14 mouse cellular contexts compared by ENCODE assay signal in genomic region chr3:35354356-35354755, GRCm38 (mm10).
DNase-seq lines count a peak whose midpoint lies in the region; ATAC-seq and TF ChIP-seq lines count a peak whose summit lies in the region.
"Had no signal": no experiment of that assay in that cellular context is flagged by ENCODE, and none has a peak within 500 bp of the region (broad histone marks: within the 10 kb centered on the region; RNA-seq: fewer than 3 reads in every experiment).

No protein-coding gene starts in this region.

- ATAC-seq in kidney, postnatal 0 days (replicated peaks; ENCODE audit: low FRiP score, low read depth) = peak; percentile 66; the same call in 1 of the 2 replicates
- ATAC-seq in hindbrain, embryonic 12.5 days (ENCODE audit: low FRiP score) = peak; percentile 63
- ATAC-seq in stomach, embryonic 16.5 days (ENCODE audit: insufficient read depth, low FRiP score) = no peak; the same call in 1 of the 2 replicates
- ATAC-seq: intestine, embryonic 16.5 days; Patski had no signal

- TF ChIP-seq CTCF in kidney, postnatal 0 days (IDR thresholded peaks at IDR 0.05; ENCODE audit: low read depth) = peak; percentile 24; the same call in 1 of the 2 replicates

- no peaks in the 10 kb centered on the region for H3K4me1 ChIP-seq in kidney, postnatal 0 days (replicated peaks; ENCODE audit: insufficient read depth, low read length)
- 0 out of 2 replicates have a peak, but pooled peaks cover 5% of the 10 kb centered on the region for H3K4me1 ChIP-seq in hindbrain, embryonic 12.5 days
- no peaks in the 10 kb centered on the region for H3K4me1 ChIP-seq in stomach, embryonic 16.5 days (ENCODE audit: control insufficient read depth, insufficient read depth, low read length)
- H3K4me1 ChIP-seq: embryonic facial prominence, embryonic 12.5 days; heart, embryonic 13.5 days had no signal

- H3K36me3 ChIP-seq in kidney, postnatal 0 days (ENCODE audit: insufficient read depth, low read length) = no peaks in the 10 kb centered on the region
- no peaks in the 10 kb centered on the region for H3K36me3 ChIP-seq in hindbrain, embryonic 12.5 days
- no peaks in the 10 kb centered on the region for H3K36me3 ChIP-seq in stomach, embryonic 16.5 days (ENCODE audit: control insufficient read depth, insufficient read depth, low read length)
- H3K36me3 ChIP-seq: embryonic facial prominence, embryonic 12.5 days; heart, embryonic 13.5 days had no signal

- H3K9ac ChIP-seq in kidney, postnatal 0 days (ENCODE audit: low read depth, low read length) = no peak overlapping the region
- H3K9ac ChIP-seq in hindbrain, embryonic 12.5 days = no peak overlapping the region
- no peak overlapping the region for H3K9ac ChIP-seq in stomach, embryonic 16.5 days (ENCODE audit: low read length)
- H3K9ac ChIP-seq: embryonic facial prominence, embryonic 12.5 days; heart, embryonic 13.5 days had no signal

- H3K4me3 ChIP-seq in kidney, postnatal 0 days (replicated peaks; ENCODE audit: low read depth, low read length) = no peak overlapping the region
- no peak overlapping the region for H3K4me3 ChIP-seq in hindbrain, embryonic 12.5 days
- H3K4me3 ChIP-seq in stomach, embryonic 16.5 days (replicated peaks; ENCODE audit: low read length) = no peak overlapping the region
- H3K4me3 ChIP-seq: embryonic facial prominence, embryonic 12.5 days; heart, embryonic 13.5 days had no signal

- H3K4me2 ChIP-seq in kidney, postnatal 0 days (ENCODE audit: low read length) = no peak overlapping the region
- H3K4me2 ChIP-seq in hindbrain, embryonic 12.5 days (replicated peaks) = no peak overlapping the region
- H3K4me2 ChIP-seq in stomach, embryonic 16.5 days (ENCODE audit: low read depth, low read length) = no peak overlapping the region
- H3K4me2 ChIP-seq: embryonic facial prominence, embryonic 12.5 days; heart, embryonic 13.5 days had no signal

- no peaks in the 10 kb centered on the region for H3K9me3 ChIP-seq in kidney, postnatal 0 days (replicated peaks; ENCODE audit: low read length)
- H3K9me3 ChIP-seq in hindbrain, embryonic 12.5 days (replicated peaks) = no peaks in the 10 kb centered on the region
- H3K9me3 ChIP-seq in stomach, embryonic 16.5 days (replicated peaks; ENCODE audit: control insufficient read depth, low read length) = no peaks in the 10 kb centered on the region
- H3K9me3 ChIP-seq: embryonic facial prominence, embryonic 12.5 days; heart, embryonic 13.5 days had no signal

- peak; percentile 62 for DNase-seq in kidney, postnatal 0 days (ENCODE audit: low spot score)
- DNase-seq in kidney, adult 8-10 months = no peak
- peak; percentile 18 to 27 for DNase-seq in urinary bladder, adult 18-20 months (ENCODE audit: low spot score in 2 of 2)
- DNase-seq in urinary bladder, postnatal 4 days (ENCODE audit: low spot score in 2 of 2) = no peak
- DNase-seq in heart, postnatal 36 days = no peak
- no peak for DNase-seq in layer of hippocampus, adult 18-20 months (ENCODE audit: low spot score in 2 of 2)
- DNase-seq: adrenal gland, postnatal 10 days; cerebellum, adult 11-12 months had no signal

- intact Hi-C loops in heart, postnatal 36 days (cut with DNase I) = no loop called here

- H3K27ac ChIP-seq in kidney, postnatal 0 days = no peak overlapping the region
- peak overlapping the region; percentile 60 for H3K27ac ChIP-seq in hindbrain, embryonic 12.5 days
- H3K27ac ChIP-seq in stomach, embryonic 16.5 days (ENCODE audit: low read length) = peak overlapping the region; percentile 47; the same call in 1 of the 2 replicates
- H3K27ac ChIP-seq: embryonic facial prominence, embryonic 12.5 days; heart, embryonic 13.5 days had no signal

- WGBS in kidney, postnatal 0 days = 18% methylated on average over 5 of the region's 5 CpGs
- WGBS in hindbrain, embryonic 12.5 days = 46% methylated on average over 5 of the region's 5 CpGs
- WGBS in stomach, embryonic 16.5 days = 40% methylated on average over 5 of the region's 5 CpGs

- no peaks in the 10 kb centered on the region for H3K27me3 ChIP-seq in kidney, postnatal 0 days (ENCODE audit: insufficient read depth, low read length)
- no peaks in the 10 kb centered on the region for H3K27me3 ChIP-seq in hindbrain, embryonic 12.5 days
- no peaks in the 10 kb centered on the region for H3K27me3 ChIP-seq in stomach, embryonic 16.5 days (ENCODE audit: control insufficient read depth, insufficient read depth, low read length)
- H3K27me3 ChIP-seq: embryonic facial prominence, embryonic 12.5 days; heart, embryonic 13.5 days had no signal

Comparison
In these comparisons a context has a peak if more than half of its experiments do, and no peak if none do; other contexts are left out.
1. DNase-seq: peak in kidney, postnatal 0 days (single experiment) and urinary bladder, adult 18-20 months (2 of 2); none in kidney, adult 8-10 months (0 of 2), urinary bladder, postnatal 4 days (0 of 2), heart, postnatal 36 days (0 of 2) and layer of hippocampus, adult 18-20 months (0 of 2).